Mouse (Mus musculus): ENCODE results near the gene Abl2. TPM values are rescaled to one million over a fixed set of nuclear protein-coding genes. Genes with fewer than 3 reads are reported as not detected.

The Abl2 gene
- polyA plus RNA-seq, 1 experiment, result 17.9 TPM

DNA sequence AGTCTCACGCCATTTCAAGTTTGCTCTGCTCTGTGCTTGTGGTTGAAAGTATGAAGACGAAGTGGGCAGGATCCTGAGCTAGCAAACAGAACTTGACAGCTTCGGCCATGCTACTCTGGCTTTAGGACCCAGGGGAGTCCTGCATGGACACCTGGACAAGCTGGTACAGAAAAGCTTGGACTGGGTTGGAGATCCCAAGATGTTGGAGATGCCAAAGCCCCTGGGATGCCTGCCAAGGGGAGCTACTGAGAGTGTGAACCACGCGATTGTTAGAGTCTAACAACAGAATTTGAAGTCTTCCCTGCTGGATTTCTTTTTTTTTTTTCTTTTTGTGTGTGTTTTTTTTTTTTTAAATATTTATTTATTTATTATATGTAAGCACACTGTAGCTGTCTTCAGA is 118.0 kb downstream of the Abl2 start:
- Histone ChIP-seq H3K36me3 (ENCODE audit: control insufficient read depth, insufficient read depth) (peaks cover 4% of the 10 kb centered on the region), H3K4me2 (ENCODE audit: low read depth) (no peak overlapping the region)
- TF ChIP-seq MYOG (IDR thresholded peaks at IDR 0.05; ENCODE audit: control insufficient read depth in 1 of 3, insufficient read depth in 1 of 3, insufficient read length in 2 of 3, low read depth in 2 of 3) (no peak), REST (IDR thresholded peaks at IDR 0.05; ENCODE audit: insufficient read depth, insufficient read length) (no peak), TCF12 (IDR thresholded peaks at IDR 0.05; ENCODE audit: insufficient read depth, poor library complexity, severe bottlenecking) (no peak)

GRCm38 (mm10) chr1:156677230-156677629 is 118.6 kb downstream of the Abl2 start:
- Histone ChIP-seq H3K36me3 (ENCODE audit: control insufficient read depth, insufficient read depth) (no peaks in the 10 kb centered on the region), H3K4me3 (no peak overlapping the region), H3ac (ENCODE audit: control insufficient read depth, insufficient read length) (no peak overlapping the region), H3K27me3 (ENCODE audit: control insufficient read depth, insufficient read depth, insufficient read length) (no peaks in the 10 kb centered on the region), H3K4me2 (ENCODE audit: low read depth) (no peak overlapping the region), H3K79me2 (ENCODE audit: control insufficient read depth, insufficient read depth) (no peaks in the 10 kb centered on the region)
- TF ChIP-seq USF1 (IDR thresholded peaks at IDR 0.05; ENCODE audit: low read depth), result no peak
- TF ChIP-seq MYOD1 (IDR thresholded peaks at IDR 0.05; ENCODE audit: control insufficient read depth in 1 of 3, insufficient read length in 2 of 3, low read depth in 2 of 3), result no peak
- TF ChIP-seq MAX (IDR thresholded peaks at IDR 0.05; ENCODE audit: low read depth), result no peak
- no peak for TF ChIP-seq TCF12 (IDR thresholded peaks at IDR 0.05; ENCODE audit: insufficient read depth, poor library complexity, severe bottlenecking)
- TF ChIP-seq POLR2A (IDR thresholded peaks at IDR 0.05; ENCODE audit: insufficient read length, low read depth), result no peak
- no peak for TF ChIP-seq MYOG (IDR thresholded peaks at IDR 0.05; ENCODE audit: control insufficient read depth in 1 of 3, insufficient read depth in 1 of 3, insufficient read length in 2 of 3, low read depth in 2 of 3)
- TF ChIP-seq CEBPB (IDR thresholded peaks at IDR 0.05; ENCODE audit: insufficient read depth, poor library complexity, severe bottlenecking), result no peak
- no peak for TF ChIP-seq REST (IDR thresholded peaks at IDR 0.05; ENCODE audit: insufficient read depth, insufficient read length)
- TF ChIP-seq SRF (IDR thresholded peaks at IDR 0.05; ENCODE audit: control insufficient read depth, insufficient read length, low read depth), result no peak
- no peak for TF ChIP-seq E2F4 (IDR thresholded peaks at IDR 0.05; ENCODE audit: insufficient read depth)
- no peak for TF ChIP-seq TCF3 (IDR thresholded peaks at IDR 0.05; ENCODE audit: insufficient read length, low read depth)
- no peak for TF ChIP-seq POLR2AphosphoS2 (IDR thresholded peaks at IDR 0.05; ENCODE audit: insufficient read length, low read depth)

More for the DNA sequence above, 118.0 kb downstream of the Abl2 start:
- Histone ChIP-seq H3K79me2 (ENCODE audit: control insufficient read depth, insufficient read depth) (no peaks in the 10 kb centered on the region), H3ac (ENCODE audit: control insufficient read depth, insufficient read length) (no peak overlapping the region), H3K27me3 (ENCODE audit: control insufficient read depth, insufficient read depth, insufficient read length) (no peaks in the 10 kb centered on the region), H3K4me3 (no peak overlapping the region)

DNA sequence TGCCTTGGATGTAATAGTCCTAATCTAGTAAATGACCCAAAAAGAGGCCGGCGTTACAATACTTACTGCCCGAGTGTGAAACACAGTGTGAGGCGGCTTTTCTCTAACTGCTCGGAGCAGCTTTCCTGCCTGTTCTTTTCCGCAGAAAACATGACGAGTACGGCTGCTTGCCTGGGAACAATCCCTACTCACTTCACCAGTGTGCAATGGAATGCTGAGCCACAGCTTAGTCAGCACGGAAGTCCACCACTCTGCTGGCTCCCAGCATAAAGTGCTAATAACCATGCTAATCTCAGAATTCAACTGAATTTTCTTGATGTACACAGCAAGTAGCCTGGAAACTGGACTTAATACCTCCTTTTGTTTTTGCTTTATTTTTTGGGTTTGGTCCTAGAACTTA is 121.0 kb downstream of the Abl2 start:
- TF ChIP-seq POLR2A (IDR thresholded peaks at IDR 0.05; ENCODE audit: insufficient read length, low read depth), result no peak
- no peak for TF ChIP-seq USF1 (IDR thresholded peaks at IDR 0.05; ENCODE audit: low read depth)
- no peak for TF ChIP-seq SRF (IDR thresholded peaks at IDR 0.05; ENCODE audit: control insufficient read depth, insufficient read length, low read depth)
- TF ChIP-seq E2F4 (IDR thresholded peaks at IDR 0.05; ENCODE audit: insufficient read depth), result no peak
- no peak for TF ChIP-seq TCF12 (IDR thresholded peaks at IDR 0.05; ENCODE audit: insufficient read depth, poor library complexity, severe bottlenecking)
- H3ac ChIP-seq (ENCODE audit: control insufficient read depth, insufficient read length), result no peak overlapping the region
- H3K36me3 ChIP-seq (ENCODE audit: control insufficient read depth, insufficient read depth), result peaks cover 2% of the 10 kb centered on the region
- no peak overlapping the region for H3K4me2 ChIP-seq (ENCODE audit: low read depth)
- no peak overlapping the region for H3K4me3 ChIP-seq
- H3K79me2 ChIP-seq (ENCODE audit: control insufficient read depth, insufficient read depth), result no peaks in the 10 kb centered on the region
- no peaks in the 10 kb centered on the region for H3K27me3 ChIP-seq (ENCODE audit: control insufficient read depth, insufficient read depth, insufficient read length)

GRCm38 (mm10) chr1:156686025-156686661 is 127.6 kb downstream of the Abl2 start:
- Histone ChIP-seq H3ac (ENCODE audit: control insufficient read depth, insufficient read length) (no peak overlapping the region), H3K4me3 (no peak overlapping the region), H3K27me3 (ENCODE audit: control insufficient read depth, insufficient read depth, insufficient read length) (no peaks in the 10 kb centered on the region), H3K4me2 (ENCODE audit: low read depth) (no peak overlapping the region), H3K36me3 (ENCODE audit: control insufficient read depth, insufficient read depth) (peaks cover 16% of the 10 kb centered on the region), H3K79me2 (ENCODE audit: control insufficient read depth, insufficient read depth) (no peaks in the 10 kb centered on the region)
- TF ChIP-seq REST (IDR thresholded peaks at IDR 0.05; ENCODE audit: insufficient read depth, insufficient read length) (no peak), POLR2A (IDR thresholded peaks at IDR 0.05; ENCODE audit: insufficient read length, low read depth) (no peak), USF1 (IDR thresholded peaks at IDR 0.05; ENCODE audit: low read depth) (no peak), E2F4 (IDR thresholded peaks at IDR 0.05; ENCODE audit: insufficient read depth) (no peak), TCF3 (IDR thresholded peaks at IDR 0.05; ENCODE audit: insufficient read length, low read depth) (no peak), MAX (IDR thresholded peaks at IDR 0.05; ENCODE audit: low read depth) (no peak), MYOG (IDR thresholded peaks at IDR 0.05; ENCODE audit: control insufficient read depth in 1 of 3, insufficient read depth in 1 of 3, insufficient read length in 2 of 3, low read depth in 2 of 3) (no peak), MYOD1 (IDR thresholded peaks at IDR 0.05; ENCODE audit: control insufficient read depth in 1 of 3, insufficient read length in 2 of 3, low read depth in 2 of 3) (no peak), POLR2AphosphoS2 (IDR thresholded peaks at IDR 0.05; ENCODE audit: insufficient read length, low read depth) (no peak), CEBPB (IDR thresholded peaks at IDR 0.05; ENCODE audit: insufficient read depth, poor library complexity, severe bottlenecking) (no peak)

Other genes with a start within 250 kb of the Abl2 start
- gene Nphs2, start 248.1 kb upstream of the Abl2 start, polyA plus RNA-seq (2012; fragmentation: generic; extraction: Trizol), result 0.02 TPM
- gene Gm2000, start 192.7 kb upstream of the Abl2 start, polyA plus RNA-seq (2012; fragmentation: generic; extraction: Trizol), result 1,070 TPM
- 0.11 TPM for gene Axdnd1, start 137.6 kb upstream of the Abl2 start, polyA plus RNA-seq (2012; fragmentation: generic; extraction: Trizol)
- 42.2 TPM for gene Soat1, start 84.5 kb upstream of the Abl2 start, polyA plus RNA-seq (2012; fragmentation: generic; extraction: Trizol)
- 3.6 TPM for gene Gm10031, start 34.8 kb upstream of the Abl2 start, polyA plus RNA-seq (2012; fragmentation: generic; extraction: Trizol)
- 45.9 TPM for gene Tor3a, start 115.6 kb downstream of the Abl2 start, polyA plus RNA-seq (2012; fragmentation: generic; extraction: Trizol)
- 22.9 TPM for gene Fam20b, start 160.3 kb downstream of the Abl2 start, polyA plus RNA-seq (2012; fragmentation: generic; extraction: Trizol)